Mouse (Mus musculus) frontal cortex, adult (tissue): Measurements from ENCODE around the gene Rnf214.

Experiments
- ATAC-seq: cut with Nextera tagmentation; 2 replicates; pipeline ENCODE4 v1.9.2; 2017; ENCODE audit warnings: mild to moderate bottlenecking, moderate library complexity, mixed read lengths; ENCODE audit not compliant: low TSS enrichment

Rnf214 gene

GRCm38 (mm10) chr9:45906355-45907077 is at the start of gene Rnf214, which contains the start of gene Pcsk7:
TSS of gene Rnf214 (minus strand) at chr9:45906911.
TSS of gene Pcsk7 (plus strand) at chr9:45906497.
- peak; percentile 94 for ATAC-seq

DNA sequence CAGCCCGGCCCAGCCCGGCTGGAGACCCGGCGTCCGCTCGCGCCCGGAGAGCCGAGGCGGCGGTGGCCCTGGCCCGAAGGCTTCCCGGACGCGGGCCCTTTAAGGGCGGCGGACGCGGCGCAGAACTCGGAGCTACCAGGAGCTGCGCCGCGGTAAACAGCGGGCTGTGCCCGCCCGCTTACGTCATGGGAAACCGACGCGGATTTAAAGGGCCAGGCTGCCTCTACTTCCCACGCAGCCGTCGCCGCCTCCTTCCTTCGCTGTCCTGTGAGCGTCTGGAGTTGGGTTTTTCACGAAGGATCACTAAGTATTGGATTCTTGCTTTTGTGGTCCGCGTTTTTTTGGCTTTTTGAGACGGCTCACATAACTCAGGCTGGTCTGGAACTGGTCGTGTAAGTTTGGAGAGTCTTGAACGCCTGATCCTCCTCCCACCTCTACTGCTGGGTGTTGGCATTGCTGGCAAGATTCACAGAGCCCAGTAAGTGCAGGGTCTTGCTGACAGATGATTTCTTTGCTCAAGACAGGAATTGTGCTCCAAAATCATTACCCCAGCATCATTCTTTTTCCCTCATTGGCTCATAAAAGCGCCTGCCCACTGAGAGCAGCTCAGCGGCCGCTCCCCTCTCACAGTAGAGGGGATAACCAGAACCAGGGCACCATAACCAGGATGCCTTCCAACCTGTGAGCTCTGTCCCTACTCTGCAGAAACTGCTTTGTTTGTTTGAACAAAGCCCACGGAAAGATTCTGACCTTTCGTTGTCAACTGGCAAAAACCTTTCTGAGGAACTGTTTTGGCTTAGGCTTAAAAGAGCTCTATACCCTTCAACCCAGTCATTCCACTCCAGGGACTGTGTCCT is 48.6 kb upstream of the Rnf214 start, which contains the start of gene Sidt2:
TSS of gene Sidt2 (minus strand) at position 152 of the 857 bp plus-strand sequence.
- ATAC-seq: peak; percentile 89

DNA sequence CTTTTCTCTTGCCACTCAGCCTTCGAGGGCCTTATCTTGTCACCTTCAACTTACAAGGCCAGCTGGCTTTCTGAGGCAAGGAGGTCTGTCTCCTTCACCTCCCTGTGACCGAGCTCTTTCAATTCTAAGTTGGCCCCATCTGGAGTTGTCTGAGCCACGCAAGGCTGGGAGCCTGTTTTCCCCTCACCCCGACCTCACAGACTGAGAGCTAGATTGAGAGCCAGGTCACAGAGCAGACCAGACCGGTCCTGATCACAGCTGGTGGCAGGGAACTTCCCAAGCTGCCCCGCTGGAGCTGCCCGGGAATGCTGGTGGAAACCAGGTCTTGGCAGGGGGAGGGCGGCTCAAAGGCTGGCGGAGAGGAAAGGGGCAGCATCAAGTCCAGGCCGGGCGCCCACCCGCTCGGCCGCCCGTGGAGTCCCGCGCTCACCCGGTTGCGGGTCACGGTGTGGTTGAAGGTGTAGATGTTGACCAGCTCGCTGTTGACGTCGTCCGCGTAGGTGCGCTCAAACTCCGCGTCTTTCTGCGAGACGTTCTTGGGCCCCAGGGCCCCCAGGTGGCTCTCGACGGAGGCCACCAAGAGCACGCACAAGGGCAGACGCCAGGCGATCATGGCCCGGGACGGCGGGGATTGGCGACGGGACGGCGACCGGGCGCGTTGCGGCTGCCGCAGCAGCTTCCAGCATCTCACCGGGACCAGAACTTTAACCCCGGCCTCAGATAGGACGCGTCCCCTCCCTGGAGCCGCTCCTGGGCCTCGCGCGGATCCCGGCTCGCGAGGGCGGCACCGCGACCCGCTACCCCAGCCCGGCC is 47.8 kb upstream of the Rnf214 start:
- peak; percentile 56 for ATAC-seq

- no peak for ATAC-seq
Measured at GRCm38 (mm10) chr9:45953511-45954293, 47.0 kb upstream of the Rnf214 start.

- ATAC-seq: no peak
Measured at GRCm38 (mm10) chr9:45952890-45953289, 46.2 kb upstream of the Rnf214 start.

- no peak for ATAC-seq
Measured at GRCm38 (mm10) chr9:45952057-45952456, 45.3 kb upstream of the Rnf214 start.

DNA sequence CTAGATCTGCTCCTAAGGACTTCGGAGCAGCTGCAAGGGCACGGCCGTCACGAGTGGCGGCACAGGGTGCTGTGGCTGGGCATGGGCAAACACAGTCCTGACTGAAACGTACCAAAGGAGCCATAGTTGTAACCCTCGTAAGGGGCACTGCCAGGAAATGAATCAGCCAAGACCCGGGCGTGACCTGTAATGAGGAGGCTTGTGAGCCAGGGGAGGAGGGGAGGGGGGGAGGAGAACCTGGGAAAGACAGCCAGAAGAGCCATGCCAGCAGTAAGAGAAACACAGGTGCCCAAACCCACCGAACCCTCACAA is 40.1 kb upstream of the Rnf214 start:
- ATAC-seq: no peak

DNA sequence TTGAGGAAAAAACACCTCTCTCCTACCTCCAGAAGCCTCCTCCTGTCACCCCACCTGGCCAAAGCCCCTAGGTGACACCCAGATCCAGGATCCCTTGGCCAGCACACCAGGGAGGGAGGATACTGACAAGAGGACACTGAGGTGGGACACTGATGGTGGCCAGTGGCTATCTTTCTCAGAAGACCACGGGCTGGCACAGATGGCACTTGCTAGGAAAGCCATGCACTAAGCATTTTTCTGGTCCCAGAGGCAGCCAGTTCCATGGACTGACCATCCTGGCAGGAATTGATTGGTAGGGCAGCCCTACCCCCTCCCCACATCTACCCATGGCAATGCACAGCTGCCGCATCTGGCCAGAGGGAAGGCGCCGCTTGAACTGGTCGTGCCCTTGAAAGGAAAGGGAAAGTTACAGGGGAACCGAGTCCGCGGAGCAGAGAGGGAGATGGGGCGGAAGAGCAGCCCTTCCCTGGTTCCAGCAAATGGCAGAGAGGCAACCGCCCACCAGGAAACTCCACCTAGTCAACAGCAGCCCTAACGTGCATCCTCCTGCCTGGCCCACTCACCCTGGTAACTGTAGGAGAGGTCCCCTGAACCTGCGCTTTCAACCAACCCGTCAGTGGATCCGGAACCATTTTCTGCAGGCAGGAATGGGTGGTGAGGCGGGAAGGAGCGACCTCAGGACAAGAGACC is 39.6 kb upstream of the Rnf214 start:
- no peak for ATAC-seq

DNA sequence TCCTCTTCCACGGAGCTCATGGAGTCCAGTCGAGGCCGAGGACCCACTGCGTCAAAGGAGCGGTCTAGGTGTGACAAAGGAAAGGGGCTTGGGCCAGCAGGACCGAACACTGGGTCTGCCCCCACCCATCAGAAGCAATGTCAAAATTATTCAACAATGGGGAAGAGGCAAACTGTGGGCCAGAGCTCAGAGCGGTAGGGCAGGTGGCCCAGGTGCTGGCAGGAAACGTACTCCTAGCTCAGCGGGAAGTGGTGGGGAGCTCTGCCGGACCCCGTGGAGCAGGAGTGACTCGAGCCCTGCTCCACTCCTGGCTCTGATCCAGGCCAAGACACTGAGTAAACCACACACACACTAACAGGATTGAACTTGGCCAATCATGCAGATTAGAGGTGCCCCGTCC is 39.0 kb upstream of the Rnf214 start:
- ATAC-seq: no peak

GRCm38 (mm10) chr9:45944506-45945400 is 38.0 kb upstream of the Rnf214 start:
- ATAC-seq: no peak

DNA sequence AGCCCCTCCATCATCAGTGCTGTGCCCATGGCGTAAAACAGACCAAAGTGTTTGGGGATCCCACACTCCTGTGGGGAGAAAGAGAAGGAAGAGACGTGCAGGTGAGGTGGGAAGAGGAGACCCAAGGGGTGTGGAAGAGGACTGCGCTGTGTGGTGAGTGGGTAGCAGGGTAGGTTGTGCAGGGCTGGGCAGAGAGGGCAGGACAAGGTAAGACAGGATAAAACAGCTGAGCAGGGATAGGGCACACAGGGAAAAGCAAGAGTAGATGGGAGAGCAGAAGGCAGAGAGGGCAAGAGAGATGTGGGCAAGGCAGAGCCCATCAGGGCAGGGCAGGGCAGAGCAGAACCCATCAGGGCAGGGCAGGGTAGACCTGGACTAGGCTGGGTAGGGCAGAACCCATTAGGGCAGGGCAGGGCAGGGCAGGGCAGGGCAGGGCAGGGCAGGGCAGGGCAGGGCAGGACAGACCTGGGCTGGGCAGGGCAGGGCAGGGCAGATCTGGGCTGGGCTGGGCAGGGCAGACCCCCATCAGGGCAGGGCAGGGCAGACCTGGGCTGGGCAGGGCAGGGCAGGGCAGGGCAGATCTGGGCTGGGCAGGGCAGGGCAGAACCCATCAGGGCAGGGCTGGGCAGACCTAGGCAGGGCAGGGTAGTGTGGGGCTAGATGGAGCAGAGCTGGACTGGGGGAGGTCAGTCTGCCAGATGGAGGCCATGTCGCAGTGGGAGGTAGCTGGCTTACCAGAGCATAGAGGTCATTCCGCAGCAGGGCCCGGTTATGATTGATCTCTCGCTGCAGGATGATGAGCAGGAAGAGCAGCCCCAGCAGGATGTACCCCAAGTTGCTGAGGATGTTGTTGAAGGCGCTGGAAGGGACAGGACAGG is 37.2 kb upstream of the Rnf214 start:
- ATAC-seq: no peak

DNA sequence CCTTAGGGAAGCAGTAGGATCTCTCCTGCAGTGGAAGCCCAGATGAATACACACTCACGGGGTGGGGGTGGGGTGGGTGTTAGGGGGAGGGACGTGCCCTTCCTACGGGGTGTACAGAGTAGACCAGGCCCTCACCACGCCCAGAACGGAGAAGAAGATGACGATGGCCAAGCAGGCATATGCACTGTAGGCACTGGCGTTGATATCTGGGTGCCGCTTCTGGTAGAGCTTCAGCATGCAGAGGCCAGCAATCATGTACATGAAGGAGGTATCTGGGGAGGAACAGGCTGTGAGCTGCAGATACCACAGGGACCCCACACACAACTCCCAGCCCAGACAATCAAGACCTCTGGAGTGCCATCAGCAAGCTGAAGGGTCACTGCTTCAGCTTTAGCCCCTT is 36.2 kb upstream of the Rnf214 start:
- ATAC-seq: no peak

DNA sequence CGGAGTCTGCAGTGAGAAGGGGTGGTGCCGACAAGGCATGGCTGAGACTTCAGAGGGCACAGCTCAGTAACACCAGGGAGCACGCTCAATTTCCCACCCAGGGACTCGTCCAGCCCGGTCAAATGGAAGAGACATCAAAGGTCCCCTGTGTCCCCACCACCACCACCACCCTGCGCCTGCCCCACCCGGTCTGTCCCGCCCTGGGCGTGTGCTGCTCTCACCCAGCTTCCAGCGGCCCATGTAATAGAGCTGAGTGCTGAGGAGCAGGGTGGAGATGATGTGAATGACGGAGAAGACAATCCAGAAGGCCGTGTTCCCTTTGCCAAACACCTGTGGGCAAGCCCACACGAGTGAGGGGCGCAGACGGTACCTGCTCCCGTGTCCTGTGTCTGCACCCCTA is 35.8 kb upstream of the Rnf214 start:
- ATAC-seq: no peak

- ATAC-seq: no peak
Measured at GRCm38 (mm10) chr9:45941329-45941888, 34.7 kb upstream of the Rnf214 start.

DNA sequence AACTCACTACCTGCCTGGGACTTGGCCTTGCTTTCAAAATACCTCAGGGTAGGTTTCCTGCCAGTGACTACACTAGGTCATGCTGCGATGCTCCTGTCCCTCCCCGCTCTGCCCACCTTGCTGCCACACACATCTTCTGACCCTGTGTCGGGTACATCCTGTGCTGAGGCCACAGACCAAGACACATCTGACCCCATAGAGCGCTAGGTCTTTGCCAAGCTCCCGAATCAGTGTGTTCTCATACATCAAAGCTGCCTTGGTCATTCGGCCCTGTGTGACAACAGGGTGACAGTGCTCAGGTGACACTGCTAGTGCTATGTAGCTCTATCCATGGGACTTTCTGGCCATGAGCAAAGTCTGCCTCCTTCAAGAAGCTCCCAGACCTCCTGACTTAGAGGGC is 33.1 kb upstream of the Rnf214 start:
- no peak for ATAC-seq

GRCm38 (mm10) chr9:45938952-45939637 is 32.4 kb upstream of the Rnf214 start:
- no peak for ATAC-seq

DNA sequence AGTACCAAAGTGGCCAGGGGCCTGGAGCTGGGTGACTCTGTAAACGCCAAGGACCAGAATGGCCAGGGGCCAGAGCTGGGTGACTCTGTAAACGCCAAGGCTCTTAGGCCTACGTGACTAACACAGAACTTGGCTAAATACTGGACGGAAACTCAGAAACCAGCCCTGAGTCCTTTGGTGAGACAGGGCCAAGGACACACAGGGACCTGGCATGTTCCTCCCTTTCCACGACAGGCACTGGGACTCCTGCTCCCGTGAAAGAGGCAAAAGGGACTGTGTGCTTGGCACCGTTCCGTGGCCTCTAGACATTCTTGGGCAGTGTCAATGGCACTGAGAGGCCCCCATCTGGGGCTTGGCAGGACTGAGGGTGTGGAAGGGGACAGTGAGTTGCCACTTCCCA is 31.4 kb upstream of the Rnf214 start:
- no peak for ATAC-seq

GRCm38 (mm10) chr9:45936883-45937282 is 30.2 kb upstream of the Rnf214 start:
- peak; percentile 69 for ATAC-seq
